Mouse (Mus musculus) neural tube, embryonic 13.5 days (tissue): ENCODE data around the gene Svs5. TPM values are rescaled to one million over a fixed set of nuclear protein-coding genes. Genes with fewer than 3 reads are reported as not detected.

Source experiments
- microRNA-seq: library from miRNA; unstranded; fragments of <30 nt; microRNA quantifications from one replicate; pipeline ENCODE4, GENCODE M21; 2016
- polyA plus RNA-seq: library from polyadenylated mRNA; unstranded; fragments of >200 nt; fragmentation: Nextera tagmentation; extraction: Ambion mirVana; gene quantifications from 2 replicates; pipeline ENCODE4 v1.2.1, GENCODE M21; 2015

The Svs5 gene
- polyA plus RNA-seq, 1 experiment from 2014 or later, result not detected

Small RNA genes lying within 50 kb of the gene (microRNA-seq; reads per million reads assigned to microRNA genes)
- not detected for gene Mir7678

Other genes starting within 250 kb of the Svs5 start
- 0.40 and 0.50 TPM in 2 replicates for gene Kcns1, start 161.6 kb upstream of the Svs5 start, polyA plus RNA-seq
- not detected in 2 replicates for gene Wfdc5, start 150.0 kb upstream of the Svs5 start, polyA plus RNA-seq
- not detected in 2 replicates for gene Wfdc12, start 142.1 kb upstream of the Svs5 start, polyA plus RNA-seq
- not detected in 2 replicates for gene Wfdc15a, start 132.6 kb upstream of the Svs5 start, polyA plus RNA-seq
- not detected in 2 replicates for gene Wfdc15b, start 111.1 kb upstream of the Svs5 start, polyA plus RNA-seq
- not detected in 2 replicates for gene Svs2, start 94.3 kb upstream of the Svs5 start, polyA plus RNA-seq
- not detected in 2 replicates for gene Svs3b, start 76.1 kb upstream of the Svs5 start, polyA plus RNA-seq
- gene Svs4, start 54.3 kb upstream of the Svs5 start, polyA plus RNA-seq, result not detected in 2 replicates
- gene Svs3a, start 43.5 kb upstream of the Svs5 start, polyA plus RNA-seq, result not detected in 2 replicates
- not detected in 2 replicates for gene Svs6, start 16.0 kb upstream of the Svs5 start, polyA plus RNA-seq
- gene Slpi, start 56.4 kb downstream of the Svs5 start, polyA plus RNA-seq, result 0.75 TPM in 1 of 2 replicates, not detected in the other
- 0.08 and 0.10 TPM in 2 replicates for gene Rbpjl, start 70.4 kb downstream of the Svs5 start, polyA plus RNA-seq
- 7.3 and 13.2 TPM in 2 replicates for gene Matn4, start 72.4 kb downstream of the Svs5 start, polyA plus RNA-seq
- gene Sdc4, start 111.1 kb downstream of the Svs5 start, polyA plus RNA-seq, result 9.4 and 12.1 TPM in 2 replicates
- gene Sys1, start 124.2 kb downstream of the Svs5 start, polyA plus RNA-seq, result 71.2 and 77.5 TPM in 2 replicates
- 3.3 and 7.7 TPM in 2 replicates for gene Gm20458, start 128.2 kb downstream of the Svs5 start, polyA plus RNA-seq
- gene Trp53tg5, start 141.0 kb downstream of the Svs5 start, polyA plus RNA-seq, result not detected in 2 replicates
- 10.3 and 11.9 TPM in 2 replicates for gene Dbndd2, start 153.4 kb downstream of the Svs5 start, polyA plus RNA-seq
- 69.1 and 71.8 TPM in 2 replicates for gene Pigt, start 164.8 kb downstream of the Svs5 start, polyA plus RNA-seq
- 2.2 and 4.2 TPM in 2 replicates for gene Wfdc2, start 229.7 kb downstream of the Svs5 start, polyA plus RNA-seq
- gene Spint3, start 240.7 kb downstream of the Svs5 start, polyA plus RNA-seq, result not detected in 2 replicates